Mouse (Mus musculus) heart, embryonic 13.5 days (tissue): ENCODE data around the gene Nfkb2. TPM values are rescaled to one million over a fixed set of nuclear protein-coding genes. Genes with fewer than 3 reads are reported as not detected.

Source experiments
- ATAC-seq: fragments of 200-750 bp; cut with Nextera tagmentation; 2 replicates; pipeline ENCODE4 v1.8.0; 2017; ENCODE audit warnings: moderate TSS enrichment; ENCODE audit not compliant: insufficient number of reproducible peaks, low FRiP score, low TSS enrichment; ENCODE audit errors: extremely low read depth
- H3K27ac ChIP-seq: fragments of 300-500 bp; sonication (generic); replicated peaks from 2 replicates; pipeline ENCODE4 v1.5.1; 2015; ENCODE audit warnings: moderate library complexity, mild to moderate bottlenecking, inconsistent platforms
- H3K27me3 ChIP-seq: fragments of 300-500 bp; sonication (generic); replicated peaks from 2 replicates; pipeline ENCODE4 v1.6.1; 2015; ENCODE audit warnings: mild to moderate bottlenecking, inconsistent platforms
- H3K36me3 ChIP-seq: fragments of 300-500 bp; sonication (generic); 2 replicates; pipeline ENCODE4 v1.6.1; 2015; ENCODE audit warnings: mild to moderate bottlenecking, inconsistent platforms
- H3K4me1 ChIP-seq: fragments of 300-500 bp; sonication (generic); 2 replicates; pipeline ENCODE4 v1.6.1; 2015; ENCODE audit warnings: inconsistent platforms
- H3K4me2 ChIP-seq: fragments of 300-500 bp; sonication (generic); 2 replicates; pipeline ENCODE4 v1.6.1; 2015; ENCODE audit warnings: inconsistent platforms, mild to moderate bottlenecking, moderate library complexity
- H3K4me3 ChIP-seq: fragments of 300-500 bp; sonication (generic); 2 replicates; pipeline ENCODE4 v1.5.1; 2015; ENCODE audit warnings: moderate library complexity, mild to moderate bottlenecking, inconsistent platforms
- H3K9ac ChIP-seq: fragments of 300-500 bp; sonication (generic); 2 replicates; pipeline ENCODE4 v1.6.1; 2015; ENCODE audit warnings: inconsistent platforms, mild to moderate bottlenecking, moderate library complexity
- H3K9me3 ChIP-seq: fragments of 300-500 bp; sonication (generic); 2 replicates; pipeline ENCODE4 v1.6.1; 2016; ENCODE audit warnings: inconsistent platforms
- WGBS: fragments of 180-500 bp; shearing (Covaris S2); methylation state at CpG from one replicate; pipeline ENCODE4 v1.1.7; 2015; ENCODE audit warnings: mixed read lengths; 5-methylcytosine and 5-hydroxymethylcytosine counted together
- polyA plus RNA-seq: library from polyadenylated mRNA; unstranded; fragments of >200 nt; fragmentation: Nextera tagmentation; extraction: Ambion mirVana; gene quantifications from 2 replicates; pipeline ENCODE4 v1.2.1, GENCODE M21; 2015

Nfkb2 gene
- polyA plus RNA-seq, 1 experiment from 2014 or later: 6.3 TPM

DNA sequence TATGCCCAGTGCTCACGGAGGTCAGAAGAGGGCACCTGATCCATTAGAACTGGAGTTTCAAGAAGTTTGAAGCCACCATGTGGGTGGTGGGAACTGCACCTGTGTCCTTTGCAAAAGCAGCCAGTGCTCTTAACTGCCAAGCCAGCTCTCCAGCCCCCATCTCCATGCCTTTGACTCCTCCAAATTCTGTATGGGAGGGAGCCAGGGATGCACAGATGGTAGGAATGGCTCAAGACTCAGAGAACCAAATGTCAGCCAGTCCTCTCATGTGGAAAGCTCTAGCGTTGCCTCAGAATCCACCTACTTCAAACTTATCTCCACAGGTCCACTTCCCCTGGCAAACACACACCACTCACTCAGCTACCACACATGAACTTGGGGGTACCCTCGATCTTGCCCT lies 29.8 kb downstream of the Nfkb2 start:
- no peak overlapping the region for H3K9ac ChIP-seq
- H3K4me2 ChIP-seq: no peak overlapping the region
- 72% methylated on average over 3 of the region's 3 CpGs for WGBS
- H3K27ac ChIP-seq: no peak overlapping the region
- H3K9me3 ChIP-seq: no peaks in the 10 kb centered on the region
- no peak for ATAC-seq
- H3K4me1 ChIP-seq: peaks cover 25% of the 10 kb centered on the region
- H3K36me3 ChIP-seq: peaks cover 27% of the 10 kb centered on the region
- no peaks in the 10 kb centered on the region for H3K27me3 ChIP-seq
- no peak overlapping the region for H3K4me3 ChIP-seq

DNA sequence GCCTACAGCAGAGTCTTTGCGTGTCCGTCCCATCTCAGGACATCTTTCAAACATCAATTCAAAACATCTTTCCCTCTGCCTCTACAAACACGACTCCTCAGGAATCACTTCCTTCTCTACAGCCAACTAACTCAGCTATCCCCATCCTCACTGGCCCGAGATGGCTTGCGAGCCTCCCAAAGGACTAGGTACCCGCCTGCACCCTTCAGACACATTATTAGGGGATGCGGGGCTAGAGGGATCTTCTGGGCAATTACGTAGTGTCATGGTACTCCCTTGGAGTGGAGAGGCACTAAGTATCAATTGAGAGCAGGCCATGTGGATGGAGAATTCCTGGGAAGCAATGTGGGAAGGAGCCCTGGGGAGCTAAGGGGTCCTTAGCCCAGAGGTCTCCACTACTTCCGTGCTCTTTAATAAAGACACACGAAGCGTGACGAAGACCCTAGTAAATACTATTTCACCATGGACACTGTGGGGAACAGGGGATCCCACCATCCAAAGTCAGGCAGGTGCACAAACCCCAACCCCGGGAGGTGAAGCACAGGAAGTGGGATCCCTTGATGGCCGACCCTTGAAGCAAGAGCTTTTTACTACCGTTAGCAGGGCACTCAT lies 33.7 kb downstream of the Nfkb2 start:
- Histone ChIP-seq H3K36me3 (no peaks in the 10 kb centered on the region), H3K27me3 (0 out of 2 replicates have a peak, but pooled peaks cover 10% of the 10 kb centered on the region), H3K4me1 (peaks cover 20% of the 10 kb centered on the region), H3K9ac (peak overlapping the region; percentile 91), H3K27ac (peak overlapping the region; percentile 48; the same call in 1 of the 2 replicates), H3K4me2 (peak overlapping the region; percentile 88), H3K9me3 (no peaks in the 10 kb centered on the region), H3K4me3 (peak overlapping the region; percentile 87)
- ATAC-seq: no peak
- 38% methylated on average over 15 of the region's 15 CpGs for whole genome bisulfite sequencing

- H3K4me1 ChIP-seq: peaks cover 20% of the 10 kb centered on the region
- peak within 1 kb of the TSS; percentile 88 for H3K4me2 ChIP-seq
- no peaks in the 10 kb centered on the region for H3K36me3 ChIP-seq
- H3K4me3 ChIP-seq: peak within 1 kb of the TSS; percentile 87
- peak within 1 kb of the TSS; percentile 48; the same call in 1 of the 2 replicates for H3K27ac ChIP-seq
- WGBS: under 1% methylated on average over 31 of the region's 31 CpGs
- peak; percentile 82 for ATAC-seq
- H3K9ac ChIP-seq: peak within 1 kb of the TSS; percentile 91
- no peaks in the 10 kb centered on the region for H3K9me3 ChIP-seq
- H3K27me3 ChIP-seq: peaks cover 12% of the 10 kb centered on the region
These were observed 34.3 kb downstream of the Nfkb2 start, which contains the start of gene Cuedc2 for GRCm38 (mm10) chr19:46338331-46338936. Cuedc2 (minus strand) TSS chr19:46338702.

DNA sequence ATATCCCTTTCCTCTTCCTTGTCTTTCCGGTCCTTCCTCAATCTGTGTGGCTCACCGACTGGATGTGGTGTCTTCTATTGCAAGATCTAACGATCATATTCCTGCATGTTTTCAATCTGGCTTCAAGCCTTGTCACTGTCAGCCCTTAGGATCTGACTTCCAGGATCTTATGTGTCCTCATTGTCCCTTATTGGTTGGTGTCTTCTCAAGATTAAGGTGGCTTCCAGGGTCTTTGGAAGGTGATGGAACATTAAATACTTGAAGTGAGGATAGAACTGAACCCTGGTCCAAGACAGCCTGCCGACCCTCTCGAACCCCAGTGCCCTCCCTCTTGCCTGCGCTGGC lies 34.8 kb downstream of the Nfkb2 start:
- peak overlapping the region; percentile 41; the same call in 1 of the 2 replicates for H3K27ac ChIP-seq

DNA sequence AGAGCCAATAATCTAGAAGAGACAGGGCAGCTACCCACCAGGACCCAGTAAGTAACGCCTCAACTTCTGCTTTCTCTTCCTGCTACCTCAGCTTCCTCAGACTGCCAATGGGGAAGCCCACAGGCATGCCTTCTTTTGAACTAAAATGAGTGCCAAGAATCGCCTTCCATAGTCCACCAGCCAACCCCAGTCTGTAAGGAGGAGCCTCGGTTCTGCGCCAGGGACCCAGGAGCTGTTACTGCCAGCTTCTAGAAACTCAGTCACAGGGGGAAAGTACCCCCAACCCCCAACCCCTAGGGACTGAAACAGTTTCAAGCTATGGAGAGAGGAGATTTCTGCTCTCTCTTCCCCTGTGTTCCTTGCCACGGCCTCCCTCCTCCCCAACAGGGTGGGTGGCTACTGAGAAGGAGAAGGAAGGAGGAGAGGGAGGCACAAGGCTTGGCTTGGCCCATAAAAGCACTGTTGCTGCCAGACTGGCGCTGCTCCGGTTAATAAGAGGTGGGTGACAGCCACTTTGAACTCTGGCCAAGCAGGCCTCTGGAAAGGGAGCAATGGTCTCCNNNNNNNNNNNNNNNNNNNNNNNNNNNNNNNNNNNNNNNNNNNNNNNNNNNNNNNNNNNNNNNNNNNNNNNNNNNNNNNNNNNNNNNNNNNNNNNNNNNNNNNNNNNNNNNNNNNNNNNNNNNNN lies 35.3 kb downstream of the Nfkb2 start:
- 76% methylated on average over 7 of the region's 7 CpGs for WGBS
- Histone ChIP-seq H3K9ac (no peak overlapping the region), H3K27me3 (peaks cover 22% of the 10 kb centered on the region), H3K4me2 (peak overlapping the region; percentile 88), H3K36me3 (no peaks in the 10 kb centered on the region), H3K4me1 (peaks cover 20% of the 10 kb centered on the region), H3K4me3 (no peak overlapping the region; the same call in 1 of the 2 replicates), H3K9me3 (no peaks in the 10 kb centered on the region), H3K27ac (peak overlapping the region; percentile 41; the same call in 1 of the 2 replicates)
- ATAC-seq: no peak

More for the DNA sequence above, 34.8 kb downstream of the Nfkb2 start:
- 53% methylated on average over 6 of the region's 6 CpGs for WGBS
- Histone ChIP-seq H3K4me1 (peaks cover 20% of the 10 kb centered on the region), H3K9me3 (no peaks in the 10 kb centered on the region), H3K36me3 (no peaks in the 10 kb centered on the region), H3K4me2 (peak overlapping the region; percentile 88), H3K9ac (peak overlapping the region; percentile 77), H3K27me3 (peaks cover 17% of the 10 kb centered on the region), H3K4me3 (peak overlapping the region; percentile 87)
- ATAC-seq: no peak

- Histone ChIP-seq H3K27ac (no peak overlapping the region), H3K4me1 (peaks cover 16% of the 10 kb centered on the region), H3K4me2 (no peak overlapping the region), H3K36me3 (no peaks in the 10 kb centered on the region), H3K27me3 (peaks cover 44% of the 10 kb centered on the region), H3K9me3 (no peaks in the 10 kb centered on the region), H3K4me3 (no peak overlapping the region), H3K9ac (no peak overlapping the region)
- 19% methylated on average over 7 of the region's 7 CpGs for WGBS
- ATAC-seq: no peak
These were observed 40.7 kb downstream of the Nfkb2 start for GRCm38 (mm10) chr19:46344710-46345419.

DNA sequence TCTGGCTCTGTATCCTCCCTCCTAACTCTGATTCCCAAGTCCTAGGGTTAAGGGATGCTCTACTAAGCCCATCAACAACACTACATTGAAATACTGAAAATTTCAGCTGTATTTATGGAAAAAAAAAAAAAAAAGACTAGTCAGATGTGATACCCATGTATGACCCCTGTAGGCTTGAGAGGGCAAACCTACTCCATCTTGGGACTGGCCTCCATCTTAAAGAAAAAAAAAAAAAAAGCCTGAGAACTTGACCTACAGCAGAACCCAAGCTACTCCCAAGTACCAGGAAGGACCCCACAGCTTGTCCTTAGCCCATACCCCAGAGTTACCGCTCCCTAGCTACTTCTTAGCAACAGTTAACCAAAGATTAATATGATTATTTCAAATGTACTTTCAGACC lies 43.0 kb downstream of the Nfkb2 start:
- Histone ChIP-seq H3K36me3 (no peaks in the 10 kb centered on the region), H3K4me2 (no peak overlapping the region), H3K27ac (no peak overlapping the region), H3K4me1 (peaks cover 23% of the 10 kb centered on the region), H3K4me3 (no peak overlapping the region), H3K9me3 (no peaks in the 10 kb centered on the region), H3K9ac (no peak overlapping the region), H3K27me3 (peaks cover 57% of the 10 kb centered on the region)
- WGBS: 91% methylated on average over 1 of the region's 1 CpGs
- no peak for ATAC-seq

DNA sequence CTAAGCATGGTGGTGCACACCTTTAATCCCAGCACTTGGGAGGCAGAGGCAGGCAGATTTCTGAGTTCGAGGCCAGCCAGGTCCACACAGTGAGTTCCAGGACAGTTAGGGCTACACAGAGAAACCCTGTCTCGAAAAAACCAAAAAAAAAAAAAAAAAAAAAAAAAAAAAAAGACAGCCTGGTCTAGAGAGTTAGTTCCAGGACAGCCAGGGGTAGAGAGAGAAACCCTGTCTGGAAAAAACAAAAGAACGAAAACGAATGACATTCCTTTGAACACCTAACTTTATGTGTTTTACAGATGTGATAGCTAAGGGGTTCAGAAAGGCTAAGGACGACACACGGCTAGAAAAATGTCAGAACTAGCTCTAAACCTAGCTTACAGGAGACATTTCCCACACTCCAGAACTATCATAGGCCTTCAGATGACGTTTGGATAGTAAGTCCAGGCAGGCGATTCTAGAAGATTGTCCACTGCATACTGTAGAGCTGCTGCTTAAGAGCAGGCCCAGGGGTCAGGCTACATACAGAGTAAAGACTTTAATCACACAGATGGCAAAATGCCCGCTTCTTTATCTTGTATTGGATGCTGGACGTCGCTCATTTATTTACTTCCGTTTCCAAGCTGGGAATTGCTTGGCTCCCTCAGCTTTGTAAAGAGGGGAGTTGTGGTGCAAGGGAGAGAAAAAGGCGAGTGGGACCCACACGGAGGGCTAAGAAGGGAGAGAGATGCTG lies 44.0 kb downstream of the Nfkb2 start:
- Histone ChIP-seq H3K27ac (peak overlapping the region; percentile 77), H3K27me3 (peaks cover 62% of the 10 kb centered on the region)

GRCm38 (mm10) chr19:46348761-46349458 lies 44.8 kb downstream of the Nfkb2 start:
- Histone ChIP-seq H3K27me3 (peaks cover 60% of the 10 kb centered on the region), H3K4me3 (peak overlapping the region; percentile 72), H3K9me3 (no peaks in the 10 kb centered on the region), H3K36me3 (no peaks in the 10 kb centered on the region), H3K4me2 (peak overlapping the region; percentile 96), H3K4me1 (peaks cover 23% of the 10 kb centered on the region), H3K9ac (peak overlapping the region; percentile 88), H3K27ac (peak overlapping the region; percentile 77)
- under 1% methylated on average over 78 of the region's 78 CpGs for WGBS
- ATAC-seq: peak; percentile 55; the same call in 1 of the 2 replicates

More for the DNA sequence above, 44.0 kb downstream of the Nfkb2 start:
- no peaks in the 10 kb centered on the region for H3K9me3 ChIP-seq
- no peak for ATAC-seq
- peak overlapping the region; percentile 72 for H3K4me3 ChIP-seq
- H3K9ac ChIP-seq: peak overlapping the region; percentile 88
- 29% methylated on average over 14 of the region's 14 CpGs for WGBS
- peak overlapping the region; percentile 96 for H3K4me2 ChIP-seq
- no peaks in the 10 kb centered on the region for H3K36me3 ChIP-seq
- peaks cover 23% of the 10 kb centered on the region for H3K4me1 ChIP-seq

- Histone ChIP-seq H3K9me3 (no peaks in the 10 kb centered on the region), H3K9ac (peak overlapping the region; percentile 88), H3K27me3 (peaks cover 53% of the 10 kb centered on the region), H3K36me3 (no peaks in the 10 kb centered on the region), H3K4me3 (peak overlapping the region; percentile 72), H3K4me1 (peaks cover 23% of the 10 kb centered on the region), H3K27ac (no peak overlapping the region), H3K4me2 (peak overlapping the region; percentile 96)
- ATAC-seq: no peak
- WGBS: 24% methylated on average over 6 of the region's 6 CpGs
These were observed 45.4 kb downstream of the Nfkb2 start for GRCm38 (mm10) chr19:46349550-46349949.
